In the genomic region with DNA sequence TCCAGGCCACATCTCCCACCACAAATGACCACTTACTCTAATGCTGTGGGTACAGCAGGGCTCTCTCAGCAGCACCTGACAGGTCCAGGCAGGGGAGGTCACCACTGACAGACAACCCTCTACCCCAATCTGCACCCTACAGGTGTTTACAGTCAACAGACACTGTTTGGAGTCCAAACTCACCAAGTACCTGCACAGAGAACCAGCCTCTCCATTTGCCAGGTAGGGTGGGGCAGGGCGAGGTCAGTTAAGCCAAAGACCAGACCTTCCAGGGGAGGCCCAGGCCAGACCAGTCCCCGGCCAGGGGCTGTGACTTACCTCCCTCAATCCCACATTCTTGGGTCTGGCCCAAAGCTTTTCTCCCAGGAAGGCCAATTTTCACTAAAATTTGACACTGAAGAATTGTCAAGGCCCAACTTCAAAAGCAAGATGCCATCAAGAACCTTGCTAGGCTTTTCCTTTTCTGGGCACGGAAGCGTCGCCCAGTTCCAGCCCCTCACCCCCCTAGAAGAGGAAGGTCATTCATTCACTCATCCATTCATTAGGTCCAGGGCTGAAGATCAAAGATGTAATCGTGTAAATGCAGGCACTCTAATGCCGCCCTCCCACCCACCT, we compare ENCODE assay signal across 8 mouse cellular contexts. TPM values are rescaled to one million over a fixed set of nuclear protein-coding genes. Genes with fewer than 3 reads are reported as not detected.
A peak's percentile ranks its signal among the peaks of the same experiment; 100 is the strongest.
DNase-seq lines count a peak whose midpoint lies in the region; ATAC-seq and TF ChIP-seq lines count a peak whose summit lies in the region.

No protein-coding gene starts in this region.

- H3K9ac ChIP-seq in ES-E14 (ENCODE audit: insufficient read depth, low read depth, low read length, poor library complexity, severe bottlenecking) = peak overlapping the region; percentile 97
- H3K9ac ChIP-seq in heart, embryonic 16.5 days (ENCODE audit: low read length) = peak overlapping the region; percentile 91
- H3K9ac ChIP-seq in liver, embryonic 15.5 days = peak overlapping the region; percentile 91

- H3K4me1 ChIP-seq in ES-E14 (ENCODE audit: control insufficient read depth in 2 of 2, insufficient read depth in 2 of 2, low read length in 2 of 2, poor library complexity in 1 of 2) = peaks cover 8 to 16% of the 10 kb centered on the region in 2 experiments; a peak in 3 of 4 replicates
- peaks cover 20% of the 10 kb centered on the region for H3K4me1 ChIP-seq in heart, embryonic 16.5 days (ENCODE audit: control insufficient read depth, insufficient read depth, low read length)
- H3K4me1 ChIP-seq in liver, embryonic 15.5 days (replicated peaks) = peaks cover 67% of the 10 kb centered on the region

- no peak for DNase-seq in gastrocnemius, adult 2 months
- DNase-seq in gastrocnemius, adult 18-20 months (ENCODE audit: low spot score) = no peak
- DNase-seq in ES-E14 (ENCODE audit: low read depth, low spot score) (no peak), adipocyte (ENCODE audit: low spot score) (no peak)
- no peak for DNase-seq in thymus, postnatal 0 days (ENCODE audit: low spot score)
- no peak for DNase-seq in cerebellum, postnatal 36 days

- H3K4me3 ChIP-seq in gastrocnemius, adult 2 months = peak overlapping the region; percentile 89
- peak overlapping the region; percentile 89 to 94 for H3K4me3 ChIP-seq in ES-E14 (ENCODE audit: insufficient read depth in 1 of 2, low read depth in 1 of 2, low read length in 2 of 2, poor library complexity in 1 of 2, severe bottlenecking in 1 of 2)
- H3K4me3 ChIP-seq in heart, embryonic 16.5 days (ENCODE audit: low read length) = peak overlapping the region; percentile 90
- H3K4me3 ChIP-seq in liver, embryonic 15.5 days (replicated peaks) = peak overlapping the region; percentile 93

- H3K9me3 ChIP-seq in ES-E14 (ENCODE audit: control insufficient read depth, insufficient read depth, low read depth, low read length) = no peaks in the 10 kb centered on the region
- no peaks in the 10 kb centered on the region for H3K9me3 ChIP-seq in heart, embryonic 16.5 days (replicated peaks; ENCODE audit: control insufficient read depth, low read length)
- H3K9me3 ChIP-seq in liver, embryonic 15.5 days (replicated peaks) = no peaks in the 10 kb centered on the region

- 47% methylated on average over 7 of the region's 7 CpGs for WGBS in heart, embryonic 16.5 days
- 44% methylated on average over 7 of the region's 7 CpGs for WGBS in liver, embryonic 15.5 days (ENCODE audit: insufficient replicate concordance)

- H3K27me3 ChIP-seq in heart, embryonic 16.5 days (ENCODE audit: control insufficient read depth, insufficient read depth, low read length) = no peaks in the 10 kb centered on the region
- no peaks in the 10 kb centered on the region for H3K27me3 ChIP-seq in liver, embryonic 15.5 days

- TF ChIP-seq CTCF in gastrocnemius, adult 2 months (IDR thresholded peaks at IDR 0.05) = no peak

- H3K4me2 ChIP-seq in heart, embryonic 16.5 days (ENCODE audit: low read depth, low read length) = peak overlapping the region; percentile 84
- peak overlapping the region; percentile 90 for H3K4me2 ChIP-seq in liver, embryonic 15.5 days

- H3K36me3 ChIP-seq in ES-E14 (ENCODE audit: control insufficient read depth, insufficient read depth, low read length, poor library complexity, severe bottlenecking) = peaks cover 20% of the 10 kb centered on the region
- peaks cover 16% of the 10 kb centered on the region for H3K36me3 ChIP-seq in heart, embryonic 16.5 days (ENCODE audit: control insufficient read depth, insufficient read depth)
- H3K36me3 ChIP-seq in liver, embryonic 15.5 days (replicated peaks) = peaks cover 32% of the 10 kb centered on the region

- H3K27ac ChIP-seq in gastrocnemius, adult 2 months = peak overlapping the region; percentile 100
- no peak overlapping the region for H3K27ac ChIP-seq in ES-E14 (ENCODE audit: insufficient read depth, low read depth, low read length, poor library complexity, severe bottlenecking)
- H3K27ac ChIP-seq in heart, embryonic 16.5 days (ENCODE audit: low read length) = peak overlapping the region; percentile 95; the same call in 1 of the 2 replicates
- peak overlapping the region; percentile 98 for H3K27ac ChIP-seq in liver, embryonic 15.5 days (replicated peaks)

- intact Hi-C loops in gastrocnemius, adult 2 months (cut with DNase I) = loop anchor here (2.0 kb wide), 1 partner anchor 85 kb away; no protein-coding TSS in a partner anchor

- in situ Hi-C loops in ES-E14 (cut with MboI; ENCODE audit: low sequenced_read_pairs in 2 of 2, unreplicated experiment in 2 of 2) = no loop called here

- no peak for ATAC-seq in heart, embryonic 16.5 days (replicated peaks; ENCODE audit: extremely low read depth, insufficient read depth, low FRiP score)
- ATAC-seq in liver, embryonic 15.5 days (ENCODE audit: insufficient read depth) = no peak

TF ChIP-seq in ES-E14, 5 proteins besides CTCF, POLR2A, EP300 and RAD21:
- TF ChIP-seq ZNF384 (IDR thresholded peaks at IDR 0.05; ENCODE audit: low read depth, low read length) (no peak), HCFC1 (IDR thresholded peaks at IDR 0.05; ENCODE audit: borderline replicate concordance, insufficient read depth, low read length) (no peak), CHD2 (IDR thresholded peaks at IDR 0.05; ENCODE audit: low read depth, low read length) (no peak)

RNA-seq across cellular contexts. Expression of a gene that starts 1.5 kb away (rescaled TPM):
- 100 to 1,000 TPM; 147 to 152 TPM for total RNA-seq in gastrocnemius, adult 2 months (2021)
- 100 to 1,000 TPM; 151 to 164 TPM for total RNA-seq in gastrocnemius, adult 18-20 months (2021)
- total RNA-seq in ES-E14 (2012; rRNA removed) = 129 and 159 TPM in 2 replicates
- polyA plus RNA-seq in heart, embryonic 16.5 days (2015; fragmentation: Nextera tagmentation; extraction: Ambion mirVana) = 522 and 538 TPM in 2 replicates
- polyA plus RNA-seq in liver, embryonic 15.5 days (2015; fragmentation: Nextera tagmentation; extraction: Ambion mirVana) = 362 and 405 TPM in 2 replicates
- 506 and 523 TPM in 2 replicates for polyA plus RNA-seq in thymus, postnatal 0 days (2015; fragmentation: Nextera tagmentation; extraction: Ambion mirVana)

RNA-seq across cellular contexts. Expression of a gene that starts 4.4 kb away (rescaled TPM):
- 1 to 10 TPM; 8.4 to 8.8 TPM for total RNA-seq in gastrocnemius, adult 2 months (2021)
- total RNA-seq in gastrocnemius, adult 18-20 months (2021) = 1 to 10 TPM; 9.1 to 9.2 TPM
- 28.5 and 35.3 TPM in 2 replicates for total RNA-seq in ES-E14 (2012; rRNA removed)
- 25.2 and 28.0 TPM in 2 replicates for polyA plus RNA-seq in heart, embryonic 16.5 days (2015; fragmentation: Nextera tagmentation; extraction: Ambion mirVana)
- 21.4 and 23.6 TPM in 2 replicates for polyA plus RNA-seq in liver, embryonic 15.5 days (2015; fragmentation: Nextera tagmentation; extraction: Ambion mirVana)
- 27.3 and 29.8 TPM in 2 replicates for polyA plus RNA-seq in thymus, postnatal 0 days (2015; fragmentation: Nextera tagmentation; extraction: Ambion mirVana)

RNA-seq across cellular contexts. Expression of a gene that starts 17.3 kb away (rescaled TPM):
- 10 to 100 TPM; 35.1 to 39.7 TPM for total RNA-seq in gastrocnemius, adult 2 months (2021)
- total RNA-seq in gastrocnemius, adult 18-20 months (2021) = 10 to 100 TPM; 31.2 to 40.1 TPM
- total RNA-seq in ES-E14 (2012; rRNA removed) = 25.6 and 26.7 TPM in 2 replicates
- polyA plus RNA-seq in heart, embryonic 16.5 days (2015; fragmentation: Nextera tagmentation; extraction: Ambion mirVana) = 40.1 and 40.5 TPM in 2 replicates
- polyA plus RNA-seq in liver, embryonic 15.5 days (2015; fragmentation: Nextera tagmentation; extraction: Ambion mirVana) = 25.2 and 26.3 TPM in 2 replicates
- 48.3 and 62.0 TPM in 2 replicates for polyA plus RNA-seq in thymus, postnatal 0 days (2015; fragmentation: Nextera tagmentation; extraction: Ambion mirVana)

RNA-seq across cellular contexts. Expression of a gene that starts 37.4 kb away (rescaled TPM):
- total RNA-seq in gastrocnemius, adult 2 months (2021) = 1 to 10 TPM; 4.0 to 7.1 TPM
- total RNA-seq in gastrocnemius, adult 18-20 months (2021) = 1 to 10 TPM; 4.2 to 5.5 TPM
- 14.1 and 20.4 TPM in 2 replicates for total RNA-seq in ES-E14 (2012; rRNA removed)
- 3.7 and 4.3 TPM in 2 replicates for polyA plus RNA-seq in heart, embryonic 16.5 days (2015; fragmentation: Nextera tagmentation; extraction: Ambion mirVana)
- 6.6 and 7.9 TPM in 2 replicates for polyA plus RNA-seq in liver, embryonic 15.5 days (2015; fragmentation: Nextera tagmentation; extraction: Ambion mirVana)
- 1.4 and 1.5 TPM in 2 replicates for polyA plus RNA-seq in thymus, postnatal 0 days (2015; fragmentation: Nextera tagmentation; extraction: Ambion mirVana)

RNA-seq across cellular contexts. Expression of a gene that starts 41.3 kb away (rescaled TPM):
- total RNA-seq in gastrocnemius, adult 2 months (2021) = under 1 TPM; 0.31 to 0.39 TPM
- under 1 TPM; 0.21 to 0.31 TPM for total RNA-seq in gastrocnemius, adult 18-20 months (2021)
- total RNA-seq in ES-E14 (2012; rRNA removed) = 2.7 and 4.1 TPM in 2 replicates
- polyA plus RNA-seq in heart, embryonic 16.5 days (2015; fragmentation: Nextera tagmentation; extraction: Ambion mirVana) = 1.3 and 1.6 TPM in 2 replicates
- polyA plus RNA-seq in liver, embryonic 15.5 days (2015; fragmentation: Nextera tagmentation; extraction: Ambion mirVana) = 1.1 and 1.2 TPM in 2 replicates
- 0.19 and 0.29 TPM in 2 replicates for polyA plus RNA-seq in thymus, postnatal 0 days (2015; fragmentation: Nextera tagmentation; extraction: Ambion mirVana)
